8 mouse cellular contexts compared by ENCODE assay signal in the genomic region with DNA sequence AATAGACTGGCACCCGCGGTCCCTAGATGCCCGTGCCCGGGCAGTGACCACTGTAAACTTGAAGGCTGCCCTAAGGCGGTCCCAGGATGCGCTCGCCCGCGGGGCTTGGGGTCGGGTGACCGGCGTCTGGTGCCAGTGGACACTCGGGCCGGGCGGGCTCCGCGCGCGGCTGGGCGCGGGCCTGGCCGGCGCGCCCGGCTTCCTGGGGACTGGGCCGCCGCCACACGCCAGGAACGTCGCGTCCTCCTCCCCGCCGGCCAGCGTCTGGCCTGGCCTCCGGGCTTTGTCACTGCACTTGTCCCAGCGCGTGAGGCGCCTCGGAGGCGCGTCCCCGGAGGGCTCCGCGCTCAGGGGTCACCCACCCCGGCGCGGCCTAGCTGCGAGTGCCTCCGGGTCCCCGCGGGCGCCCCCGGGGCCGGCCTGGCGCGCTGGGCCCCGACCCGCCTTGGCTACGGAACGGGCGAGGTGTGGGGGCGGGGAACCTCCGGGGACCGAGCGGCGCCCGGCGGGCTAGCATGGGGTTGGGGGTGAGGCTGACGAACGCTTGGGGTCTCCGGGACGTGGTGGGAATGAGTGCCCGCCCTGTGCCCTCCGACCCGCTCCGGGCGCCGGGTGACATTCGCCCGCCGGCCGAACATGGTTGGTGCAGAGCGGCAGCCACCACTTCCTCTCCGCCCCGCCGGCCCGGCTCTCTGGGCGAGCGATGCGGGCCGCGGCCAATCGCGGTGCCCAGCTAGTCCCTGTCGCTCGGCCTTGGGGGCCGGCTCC. TPM values are rescaled to one million over a fixed set of nuclear protein-coding genes. Genes with fewer than 3 reads are reported as not detected.
DNase-seq lines count a peak whose midpoint lies in the region; ATAC-seq lines count a peak whose summit lies in the region.

No protein-coding gene starts in this region.

- intact Hi-C loops in gastrocnemius, postnatal 14 days (cut with DNase I; ENCODE audit: low total_unique reads): no loop called here
- intact Hi-C loops in left cerebral cortex, postnatal 25 days (cut with DNase I): loop anchor here (2.0 to 5.0 kb wide), 5 partner anchors 28 to 197 kb away; no protein-coding TSS in a partner anchor

- ATAC-seq in activated CD4-positive, CD25-positive, alpha-beta regulatory T cell, adult 4 months: peak; percentile 21
- peak; percentile 34 for ATAC-seq in common myeloid progenitor, adult 5-6 weeks (replicated peaks; ENCODE audit: low read depth, poor library complexity, severe bottlenecking)
- peak; percentile 6 for ATAC-seq in inflammation-experienced regulatory T-cells, adult 6 months
- ATAC-seq in megakaryocyte-erythroid progenitor cell, adult 5-6 weeks (replicated peaks; ENCODE audit: low FRiP score, low TSS enrichment, poor library complexity, severe bottlenecking): peak; percentile 53

- DNase-seq in gastrocnemius, postnatal 14 days: peak; percentile 77
- peak; percentile 51 to 73 for DNase-seq in left cerebral cortex, postnatal 25 days (ENCODE audit: low spot score in 2 of 2)
- DNase-seq in right cerebral cortex, postnatal 10 days (ENCODE audit: low spot score in 2 of 2): peak; percentile 77 to 80
- peak; percentile 60 for DNase-seq in urinary bladder, postnatal 14 days (ENCODE audit: low spot score)

RNA-seq across cellular contexts. Expression of gene Irf2, which starts 1.2 kb away (rescaled TPM):
- polyA plus RNA-seq in activated CD4-positive, CD25-positive, alpha-beta regulatory T cell, adult 4 months (2017; shearing (Covaris generic)): 100 to 1,000 TPM; 185 to 208 TPM
- 43.9 and 60.4 TPM in 2 replicates for total RNA-seq in common myeloid progenitor, adult 5-6 weeks (2017)
- total RNA-seq in gastrocnemius, postnatal 14 days (2021): 10 to 100 TPM; 25.4 to 26.2 TPM
- polyA plus RNA-seq in inflammation-experienced regulatory T-cells, adult 6 months (2017; shearing (Covaris generic)): 100 to 1,000 TPM; 228 to 272 (median 245) TPM
- total RNA-seq in left cerebral cortex, postnatal 25 days (2021): 10 to 100 TPM; 52.0 to 58.4 TPM
- 55.0 and 76.9 TPM in 2 replicates for total RNA-seq in megakaryocyte-erythroid progenitor cell, adult 5-6 weeks (2014; fragmentation: Nextera tagmentation)
- 17.2 and 26.2 TPM in 2 replicates for total RNA-seq in megakaryocyte-erythroid progenitor cell, adult 5-6 weeks (2017)

Comparison
In these comparisons a context has a peak if more than half of its experiments do, and no peak if none do; other contexts are left out.
1. Peak in every context shown above with its lines: DNase-seq and ATAC-seq.